Mouse (Mus musculus): ENCODE data around the gene Olfr1377. TPM values are rescaled to one million over a fixed set of nuclear protein-coding genes. Genes with fewer than 3 reads are reported as not detected.
"Not testable (repeated sequence)": the region's sequence is repeated elsewhere in the genome, so short reads cannot be mapped to it uniquely, and the experiment has no call there.

Olfr1377 gene
- polyA plus RNA-seq, 1 experiment from 2014 or later, result not detected

DNA sequence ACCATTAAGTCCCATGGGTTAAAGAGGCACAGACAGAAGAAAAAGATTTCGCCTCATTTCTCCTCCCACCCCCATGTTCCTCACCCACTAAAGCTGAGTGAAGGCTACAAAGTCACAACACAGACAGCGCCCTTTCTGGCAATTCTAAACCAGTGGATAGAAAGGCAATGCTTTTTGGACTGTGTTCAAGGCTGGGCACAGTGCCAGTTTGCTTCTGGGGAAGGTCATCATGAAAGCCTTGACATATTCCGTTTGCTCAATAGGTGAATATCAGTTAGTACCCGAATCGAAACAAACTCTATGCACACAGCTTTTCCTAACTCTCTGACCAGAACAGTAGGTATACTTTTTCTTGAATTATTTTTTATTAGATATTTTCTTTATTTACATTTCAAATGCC is 30.1 kb downstream of the Olfr1377 start:
- WGBS, result 39% methylated on average over 5 of the region's 5 CpGs
- Histone ChIP-seq H3K36me3 (no peaks in the 10 kb centered on the region), H3K4me2 (no peak overlapping the region), H3K27ac (no peak overlapping the region), H3K4me1 (replicated peaks) (no peaks in the 10 kb centered on the region), H3K4me3 (no peak overlapping the region), H3K9me3 (replicated peaks) (no peaks in the 10 kb centered on the region), H3K9ac (no peak overlapping the region), H3K27me3 (no peaks in the 10 kb centered on the region)
- ATAC-seq (replicated peaks; ENCODE audit: insufficient number of reproducible peaks, insufficient read depth, low FRiP score, low read depth), result no peak

DNA sequence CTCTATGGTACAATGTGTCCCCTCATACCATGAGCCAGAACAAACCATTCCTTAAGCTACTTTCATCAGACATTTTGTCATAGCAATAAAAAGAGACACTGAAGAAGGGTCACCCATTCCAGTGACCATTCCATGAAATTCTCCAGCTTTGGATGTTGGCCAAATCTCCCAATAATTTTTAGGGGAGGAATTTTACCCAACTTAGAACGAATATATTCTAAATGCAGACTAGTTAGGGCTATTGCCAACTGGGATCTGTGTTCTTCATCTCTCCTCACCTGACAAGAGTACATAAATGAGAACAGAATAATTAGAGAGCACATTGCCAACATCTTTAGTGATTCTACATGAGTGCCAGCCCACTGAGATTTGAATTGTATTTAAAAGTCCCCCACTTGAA is 32.2 kb downstream of the Olfr1377 start, which contains the start of gene Olfr54:
Olfr54 (plus strand) TSS at position 301 of the 400 bp plus-strand sequence.
- Histone ChIP-seq H3K27me3 (no peaks in the 10 kb centered on the region), H3K4me3 (no peak within 1 kb of the TSS), H3K36me3 (no peaks in the 10 kb centered on the region), H3K4me2 (no peak within 1 kb of the TSS), H3K27ac (no peak within 1 kb of the TSS), H3K9ac (no peak within 1 kb of the TSS), H3K4me1 (replicated peaks) (no peaks in the 10 kb centered on the region), H3K9me3 (replicated peaks) (no peaks in the 10 kb centered on the region)
- ATAC-seq (replicated peaks; ENCODE audit: insufficient number of reproducible peaks, insufficient read depth, low FRiP score, low read depth), result no peak
- 57% methylated on average over 1 of the region's 1 CpGs for WGBS

DNA sequence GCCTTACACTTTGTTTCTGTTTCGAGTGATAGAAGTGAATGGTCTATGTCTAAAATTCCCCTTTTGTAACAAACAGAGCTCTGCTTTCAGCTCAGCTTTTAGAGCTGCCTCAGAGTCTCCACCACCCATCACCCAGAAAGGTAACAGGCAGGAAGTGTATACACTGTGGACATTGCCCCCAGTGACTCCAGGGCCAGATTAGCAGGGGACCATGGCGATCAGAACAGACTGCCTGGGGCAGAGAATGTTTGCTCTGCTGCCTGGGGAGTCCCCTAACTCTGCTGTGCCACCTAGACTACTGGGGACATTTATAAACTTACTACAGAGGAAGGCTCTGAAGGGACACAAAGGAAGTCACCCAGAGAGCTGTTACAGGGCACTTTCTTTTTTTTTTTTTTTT is 34.6 kb downstream of the Olfr1377 start:
- 46% methylated on average over 2 of the region's 2 CpGs for WGBS
- no peaks in the 10 kb centered on the region for H3K4me1 ChIP-seq (replicated peaks)
- no peaks in the 10 kb centered on the region for H3K9me3 ChIP-seq (replicated peaks)
- ATAC-seq (replicated peaks; ENCODE audit: insufficient number of reproducible peaks, insufficient read depth, low FRiP score, low read depth), result no peak
- no peak overlapping the region for H3K9ac ChIP-seq
- no peak overlapping the region for H3K4me2 ChIP-seq
- H3K27me3 ChIP-seq, result no peaks in the 10 kb centered on the region
- no peak overlapping the region for H3K4me3 ChIP-seq
- H3K36me3 ChIP-seq, result no peaks in the 10 kb centered on the region
- no peak overlapping the region for H3K27ac ChIP-seq

DNA sequence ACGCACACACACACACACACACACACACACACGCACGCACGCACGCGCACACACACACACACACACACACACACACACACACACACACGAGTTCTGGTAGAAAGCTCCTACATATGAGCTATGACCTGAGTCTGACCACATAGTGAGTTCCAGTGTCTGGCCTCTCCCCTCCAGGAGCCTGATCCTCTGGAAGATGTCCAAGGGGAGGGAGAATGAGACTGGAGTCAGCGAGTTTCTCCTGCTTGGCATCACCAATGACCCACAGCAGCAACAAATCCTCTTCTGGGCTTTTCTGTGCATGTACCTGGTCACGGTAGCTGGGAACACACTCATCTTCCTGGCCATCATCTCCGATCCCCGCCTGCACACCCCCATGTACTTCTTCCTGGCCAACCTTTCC is 45.0 kb downstream of the Olfr1377 start:
- not testable (repeated sequence) for H3K4me1 ChIP-seq (replicated peaks); H3K27ac ChIP-seq; ATAC-seq (replicated peaks; ENCODE audit: insufficient number of reproducible peaks, insufficient read depth, low FRiP score, low read depth); H3K4me2 ChIP-seq; H3K4me3 ChIP-seq; H3K36me3 ChIP-seq; H3K27me3 ChIP-seq; H3K9me3 ChIP-seq (replicated peaks); H3K9ac ChIP-seq
- WGBS, result 79% methylated on average over 11 of the region's 11 CpGs

DNA sequence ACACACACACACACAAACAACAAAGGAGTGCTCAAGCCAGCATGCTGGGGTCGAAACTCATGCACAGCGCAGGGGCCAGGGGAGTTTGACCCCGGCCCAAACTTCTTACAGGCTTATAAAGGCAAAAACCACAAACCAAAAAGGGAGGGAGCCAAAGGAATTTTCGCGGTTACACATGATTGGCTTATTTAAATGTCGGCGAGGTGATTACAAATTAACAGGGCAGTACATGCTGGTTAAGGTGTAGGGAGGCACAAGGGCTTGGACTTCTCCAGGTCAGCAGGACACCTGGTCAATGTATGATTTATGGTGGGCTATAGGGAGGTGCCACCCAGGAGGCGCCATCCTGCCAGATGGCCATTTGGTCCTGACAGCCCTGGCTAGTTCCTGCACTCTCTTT is 47.6 kb downstream of the Olfr1377 start:
- H3K4me2 ChIP-seq; H3K36me3 ChIP-seq; H3K4me1 ChIP-seq (replicated peaks); H3K9me3 ChIP-seq (replicated peaks); H3K27me3 ChIP-seq; H3K27ac ChIP-seq; H3K9ac ChIP-seq; H3K4me3 ChIP-seq; ATAC-seq (replicated peaks; ENCODE audit: insufficient number of reproducible peaks, insufficient read depth, low FRiP score, low read depth): not testable (repeated sequence)
- 77% methylated on average over 8 of the region's 8 CpGs for WGBS

DNA sequence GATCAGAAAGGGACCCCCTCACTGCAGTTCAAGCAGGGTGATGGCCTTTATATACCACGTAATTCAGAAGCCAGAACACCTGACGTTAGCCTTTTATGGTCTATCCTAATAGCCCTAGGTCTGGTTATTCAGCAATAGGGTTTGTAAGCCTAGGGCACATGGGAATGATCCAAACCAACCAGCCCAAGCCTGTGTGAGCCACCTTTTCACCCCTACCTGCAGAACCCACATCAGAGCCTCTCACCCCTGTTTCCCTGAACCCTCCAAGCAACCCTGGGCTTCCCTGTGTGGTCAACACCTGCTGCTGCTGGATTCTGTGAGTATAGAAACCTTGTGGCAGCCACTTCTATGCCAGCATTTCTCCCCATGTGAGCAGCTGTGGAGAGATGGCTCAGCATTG is 48.5 kb downstream of the Olfr1377 start:
- WGBS, result 73% methylated on average over 2 of the region's 2 CpGs

DNA sequence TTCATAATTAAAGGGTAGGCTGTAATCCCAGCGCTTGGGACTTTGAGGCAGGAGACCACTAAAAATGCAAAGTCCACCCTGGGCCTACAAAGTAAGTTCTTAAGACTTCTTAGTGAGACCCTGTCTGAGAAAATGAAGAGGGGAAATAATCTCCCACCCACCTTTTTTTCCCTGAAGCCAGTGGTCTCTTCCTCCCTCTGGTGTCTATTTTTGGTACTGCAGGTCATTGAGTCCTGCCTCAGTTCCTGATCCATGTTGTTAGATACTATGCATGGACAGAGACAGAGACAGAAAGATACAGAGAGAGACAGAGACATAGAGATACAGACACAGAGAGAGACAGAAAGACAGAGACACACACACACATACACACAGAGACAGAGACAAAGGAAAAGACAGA is 51.1 kb downstream of the Olfr1377 start:
- Histone ChIP-seq H3K27me3 (no peaks in the 10 kb centered on the region), H3K9me3 (replicated peaks) (no peaks in the 10 kb centered on the region), H3K4me2 (no peak overlapping the region), H3K9ac (no peak overlapping the region), H3K4me3 (no peak overlapping the region), H3K36me3 (no peaks in the 10 kb centered on the region), H3K27ac (no peak overlapping the region), H3K4me1 (replicated peaks) (peaks cover 4% of the 10 kb centered on the region; the same call in 1 of the 2 replicates)
- ATAC-seq (replicated peaks; ENCODE audit: insufficient number of reproducible peaks, insufficient read depth, low FRiP score, low read depth), result no peak
- WGBS, result 23% methylated on average over 1 of the region's 1 CpGs

More for the DNA sequence above, 48.5 kb downstream of the Olfr1377 start:
- Histone ChIP-seq H3K4me1 (replicated peaks) (no peaks in the 10 kb centered on the region), H3K27ac (no peak overlapping the region), H3K4me2 (no peak overlapping the region), H3K36me3 (no peaks in the 10 kb centered on the region), H3K4me3 (no peak overlapping the region), H3K9me3 (replicated peaks) (no peaks in the 10 kb centered on the region), H3K9ac (no peak overlapping the region), H3K27me3 (no peaks in the 10 kb centered on the region)
- ATAC-seq (replicated peaks; ENCODE audit: insufficient number of reproducible peaks, insufficient read depth, low FRiP score, low read depth), result no peak

DNA sequence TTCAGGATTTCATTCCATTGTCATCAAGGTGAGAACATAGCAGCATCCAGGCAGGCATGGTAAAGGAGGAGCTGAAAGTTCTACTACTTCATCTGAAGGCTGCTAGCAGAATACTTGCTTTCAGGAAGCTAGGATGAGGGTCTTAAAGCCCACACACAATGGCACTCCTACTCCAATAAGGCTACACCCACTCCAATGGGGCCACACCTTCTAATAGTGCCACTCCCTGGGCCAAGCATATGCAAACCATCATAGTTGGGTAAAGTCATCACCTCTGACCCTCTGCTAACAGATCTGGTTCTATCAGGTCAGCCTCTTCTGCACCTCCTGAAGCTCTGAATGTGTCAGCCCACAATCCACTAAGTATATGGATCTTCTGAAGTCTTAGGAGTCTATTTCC is 52.4 kb downstream of the Olfr1377 start:
- not testable (repeated sequence) for H3K4me1 ChIP-seq (replicated peaks); H3K9ac ChIP-seq; H3K27ac ChIP-seq; H3K27me3 ChIP-seq; H3K36me3 ChIP-seq; ATAC-seq (replicated peaks; ENCODE audit: insufficient number of reproducible peaks, insufficient read depth, low FRiP score, low read depth); H3K4me2 ChIP-seq; H3K9me3 ChIP-seq (replicated peaks); H3K4me3 ChIP-seq

DNA sequence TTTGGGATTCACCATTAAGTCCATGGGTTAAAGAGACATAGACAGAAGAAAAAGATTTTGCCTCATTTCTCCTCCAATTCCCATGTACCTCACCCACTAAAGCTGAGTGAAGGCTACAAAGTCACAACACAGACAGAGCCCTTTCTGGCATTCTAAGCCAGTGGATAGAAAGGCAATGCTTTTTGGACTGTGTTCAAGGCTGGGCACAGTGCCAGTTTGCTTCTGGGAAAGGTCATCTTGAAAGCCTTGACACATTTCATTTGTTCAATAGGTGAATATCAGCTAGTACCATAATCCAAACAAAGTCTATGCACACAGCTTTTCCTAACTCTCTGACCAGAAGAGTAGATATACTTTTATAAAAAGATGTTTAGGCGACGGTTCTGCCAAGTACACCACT is 54.2 kb downstream of the Olfr1377 start:
- H3K4me3 ChIP-seq, result no peak overlapping the region
- no peaks in the 10 kb centered on the region for H3K27me3 ChIP-seq
- no peak overlapping the region for H3K27ac ChIP-seq
- no peak for ATAC-seq (replicated peaks; ENCODE audit: insufficient number of reproducible peaks, insufficient read depth, low FRiP score, low read depth)
- 38% methylated on average over 2 of the region's 2 CpGs for WGBS
- H3K36me3 ChIP-seq, result no peaks in the 10 kb centered on the region
- H3K9me3 ChIP-seq (replicated peaks), result no peaks in the 10 kb centered on the region
- peaks cover 4% of the 10 kb centered on the region; the same call in 1 of the 2 replicates for H3K4me1 ChIP-seq (replicated peaks)
- H3K4me2 ChIP-seq, result no peak overlapping the region
- no peak overlapping the region for H3K9ac ChIP-seq

Other genes starting within 250 kb of the Olfr1377 start
- gene Zfp354c, start 154.2 kb upstream of the Olfr1377 start, polyA plus RNA-seq (2015; fragmentation: Nextera tagmentation; extraction: Ambion mirVana), result 11.5 and 14.1 TPM in 2 replicates
- gene Zfp879, start 140.4 kb upstream of the Olfr1377 start, polyA plus RNA-seq (2015; fragmentation: Nextera tagmentation; extraction: Ambion mirVana), result 0.40 and 0.49 TPM in 2 replicates
- gene Grm6, start 131.3 kb upstream of the Olfr1377 start, polyA plus RNA-seq (2015; fragmentation: Nextera tagmentation; extraction: Ambion mirVana), result 0.03 and 0.21 TPM in 2 replicates
- gene Zfp454, start 94.3 kb upstream of the Olfr1377 start, polyA plus RNA-seq (2015; fragmentation: Nextera tagmentation; extraction: Ambion mirVana), result 2.4 and 2.8 TPM in 2 replicates
- 5.6 and 7.7 TPM in 2 replicates for gene Zfp2, start 65.8 kb upstream of the Olfr1377 start, polyA plus RNA-seq (2015; fragmentation: Nextera tagmentation; extraction: Ambion mirVana)
- gene Zfp354b, start 50.3 kb upstream of the Olfr1377 start, polyA plus RNA-seq (2015; fragmentation: Nextera tagmentation; extraction: Ambion mirVana), result 0.87 and 1.0 TPM in 2 replicates
- not detected in 2 replicates for gene 4933414I15Rik, start 38.2 kb upstream of the Olfr1377 start, polyA plus RNA-seq (2015; fragmentation: Nextera tagmentation; extraction: Ambion mirVana)
- not detected in 2 replicates for gene Prop1, start 28.2 kb upstream of the Olfr1377 start, polyA plus RNA-seq (2015; fragmentation: Nextera tagmentation; extraction: Ambion mirVana)
- gene Olfr1378, start 15.4 kb upstream of the Olfr1377 start, polyA plus RNA-seq (2015; fragmentation: Nextera tagmentation; extraction: Ambion mirVana), result not detected in 2 replicates
- gene Olfr51, start 21.6 kb downstream of the Olfr1377 start, polyA plus RNA-seq (2015; fragmentation: Nextera tagmentation; extraction: Ambion mirVana), result not detected in 2 replicates
- gene Olfr54, start 32.3 kb downstream of the Olfr1377 start, polyA plus RNA-seq (2015; fragmentation: Nextera tagmentation; extraction: Ambion mirVana), result not detected in 2 replicates
- gene Olfr1375, start 66.1 kb downstream of the Olfr1377 start, polyA plus RNA-seq (2015; fragmentation: Nextera tagmentation; extraction: Ambion mirVana), result not detected in 2 replicates
- 5.6 and 5.9 TPM in 2 replicates for gene Zfp354a, start 77.3 kb downstream of the Olfr1377 start, polyA plus RNA-seq (2015; fragmentation: Nextera tagmentation; extraction: Ambion mirVana)
- not detected in 2 replicates for gene Gm12569, start 238.5 kb downstream of the Olfr1377 start, polyA plus RNA-seq (2015; fragmentation: Nextera tagmentation; extraction: Ambion mirVana)